In the genomic region with DNA sequence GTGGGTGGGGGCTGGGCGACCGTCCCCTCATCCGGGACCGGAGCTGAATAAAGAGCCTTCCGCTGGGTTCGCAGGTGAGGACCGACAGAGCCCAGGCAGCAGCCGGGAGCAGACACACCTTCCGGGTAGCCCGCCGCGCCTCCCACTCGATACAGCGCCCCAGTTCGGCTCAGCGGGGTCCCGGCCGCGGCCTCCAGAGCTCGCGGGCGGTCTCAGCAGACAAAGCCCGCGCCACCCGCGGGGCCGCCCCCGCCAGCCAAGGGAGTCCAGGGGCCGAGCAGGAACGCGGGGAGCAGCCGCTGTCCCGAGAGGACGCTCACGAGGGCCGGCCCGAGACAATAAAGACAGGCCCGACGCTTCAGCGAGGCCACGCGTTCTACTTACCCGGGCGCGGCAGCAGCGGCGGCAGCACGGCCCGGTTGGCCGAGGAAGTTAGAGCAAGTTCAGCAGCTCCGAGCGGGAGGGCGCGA, we compare ENCODE assay signal across 8 mouse cellular contexts. TPM values are rescaled to one million over a fixed set of nuclear protein-coding genes. Genes with fewer than 3 reads are reported as not detected.
DNase-seq lines count a peak whose midpoint lies in the region; ATAC-seq and TF ChIP-seq lines count a peak whose summit lies in the region.

Gene Tspan14, minus strand, starts transcription at position 416 of the 470 bp plus-strand sequence.

- no peak for DNase-seq in kidney, adult 8-10 months
- DNase-seq in MEL (ENCODE audit: low read depth, low spot score): no peak
- peak; percentile 36 for DNase-seq in hindbrain, embryonic 14.5 days (ENCODE audit: low spot score)
- peak; percentile 73 for DNase-seq in thymus, adult 2 months
- no peak for DNase-seq in cerebellum, postnatal 36 days

- peak within 1 kb of the TSS; percentile 79 for H3K4me2 ChIP-seq in kidney, embryonic 15.5 days
- peak within 1 kb of the TSS; percentile 78 for H3K4me2 ChIP-seq in forebrain, embryonic 15.5 days (replicated peaks)
- peak within 1 kb of the TSS; percentile 89 for H3K4me2 ChIP-seq in hindbrain, embryonic 14.5 days (replicated peaks)
- H3K4me2 ChIP-seq in liver, embryonic 15.5 days: peak within 1 kb of the TSS; percentile 97

- H3K4me3 ChIP-seq in kidney, embryonic 15.5 days (replicated peaks): peak within 1 kb of the TSS; percentile 87
- peak within 1 kb of the TSS; percentile 88 to 99 for H3K4me3 ChIP-seq in MEL (ENCODE audit: control insufficient read depth in 1 of 2, insufficient read depth in 1 of 2, low read depth in 2 of 2, low read length in 2 of 2)
- H3K4me3 ChIP-seq in forebrain, embryonic 15.5 days: peak within 1 kb of the TSS; percentile 99
- H3K4me3 ChIP-seq in hindbrain, embryonic 14.5 days (replicated peaks; ENCODE audit: low read length): peak within 1 kb of the TSS; percentile 93
- H3K4me3 ChIP-seq in liver, embryonic 15.5 days (replicated peaks): peak within 1 kb of the TSS; percentile 88
- peak within 1 kb of the TSS; percentile 98 for H3K4me3 ChIP-seq in thymus, adult 2 months (ENCODE audit: control insufficient read depth, insufficient read depth, low read length)

- no peak for TF ChIP-seq RAD21 in MEL (IDR thresholded peaks at IDR 0.05; ENCODE audit: low read depth, low read length)

- no peaks in the 10 kb centered on the region for H3K36me3 ChIP-seq in kidney, embryonic 15.5 days
- peaks cover 0 to 38% of the 10 kb centered on the region in 2 experiments; a peak in 2 of 4 replicates for H3K36me3 ChIP-seq in MEL (ENCODE audit: control insufficient read depth in 1 of 2, insufficient read depth in 2 of 2, low read length in 2 of 2)
- H3K36me3 ChIP-seq in forebrain, embryonic 15.5 days: no peaks in the 10 kb centered on the region
- H3K36me3 ChIP-seq in hindbrain, embryonic 14.5 days (replicated peaks; ENCODE audit: control insufficient read depth, insufficient read depth): no peaks in the 10 kb centered on the region
- H3K36me3 ChIP-seq in liver, embryonic 15.5 days (replicated peaks): no peaks in the 10 kb centered on the region
- H3K36me3 ChIP-seq in thymus, adult 2 months (ENCODE audit: control insufficient read depth, insufficient read depth, low read length): no peaks in the 10 kb centered on the region

- no peak for TF ChIP-seq EP300 in MEL (IDR thresholded peaks at IDR 0.05; ENCODE audit: low read depth in 1 of 2, low read length in 2 of 2)

- ATAC-seq in kidney, embryonic 15.5 days (replicated peaks; ENCODE audit: low FRiP score): peak; percentile 68; the same call in 1 of the 2 replicates
- ATAC-seq in forebrain, embryonic 15.5 days (replicated peaks): peak; percentile 72
- peak; percentile 56 for ATAC-seq in hindbrain, embryonic 14.5 days (ENCODE audit: low FRiP score)
- ATAC-seq in liver, embryonic 15.5 days (ENCODE audit: insufficient read depth): peak; percentile 51

- under 1% methylated on average over 54 of the region's 54 CpGs for WGBS in kidney, embryonic 15.5 days
- under 1% methylated on average over 52 of the region's 54 CpGs for WGBS in forebrain, embryonic 15.5 days
- 0% methylated on average over 40 of the region's 54 CpGs for WGBS in hindbrain, embryonic 14.5 days
- WGBS in liver, embryonic 15.5 days (ENCODE audit: insufficient replicate concordance): under 1% methylated on average over 54 of the region's 54 CpGs
- under 1% methylated on average over 52 of the region's 54 CpGs for WGBS in thymus, adult 2 months

- peak; percentile 43 to 68; a peak in 2 of 4 replicates for TF ChIP-seq POLR2A in MEL (IDR thresholded peaks at IDR 0.05; ENCODE audit: control insufficient read depth in 1 of 2, insufficient read depth in 1 of 2, low read depth in 1 of 2, low read length in 2 of 2, poor library complexity in 1 of 2)
- TF ChIP-seq POLR2A in thymus, adult 2 months (IDR thresholded peaks at IDR 0.05; ENCODE audit: control insufficient read depth, extremely low read depth, insufficient read depth, low read length, poor library complexity): peak; percentile 51

- TF ChIP-seq CTCF in MEL (IDR thresholded peaks at IDR 0.05 in 2 of 3, conservative IDR thresholded peaks at IDR 0.05 in 1 of 3; ENCODE audit: control insufficient read depth in 1 of 3, insufficient read depth in 1 of 3, low read depth in 2 of 3, low read length in 3 of 3, poor library complexity in 1 of 3, severe bottlenecking in 1 of 3): no peak
- TF ChIP-seq CTCF in thymus, adult 2 months (IDR thresholded peaks at IDR 0.05; ENCODE audit: borderline replicate concordance, control insufficient read depth, extremely low read depth, insufficient read depth, low read length, poor library complexity): no peak

- H3K4me1 ChIP-seq in kidney, embryonic 15.5 days: peaks cover 51% of the 10 kb centered on the region
- H3K4me1 ChIP-seq in MEL (ENCODE audit: control insufficient read depth in 1 of 2, insufficient read depth in 2 of 2, low read length in 2 of 2): peaks cover 7 to 36% of the 10 kb centered on the region in 2 experiments
- peaks cover 41% of the 10 kb centered on the region for H3K4me1 ChIP-seq in forebrain, embryonic 15.5 days
- H3K4me1 ChIP-seq in hindbrain, embryonic 14.5 days (replicated peaks; ENCODE audit: control insufficient read depth, insufficient read depth, low read length): peaks cover 29% of the 10 kb centered on the region
- H3K4me1 ChIP-seq in liver, embryonic 15.5 days (replicated peaks): peaks cover 64% of the 10 kb centered on the region
- H3K4me1 ChIP-seq in thymus, adult 2 months (replicated peaks; ENCODE audit: control insufficient read depth, insufficient read depth, low read length): peaks cover 35% of the 10 kb centered on the region

- H3K9ac ChIP-seq in kidney, embryonic 15.5 days: peak within 1 kb of the TSS; percentile 93
- peak within 1 kb of the TSS; percentile 96 for H3K9ac ChIP-seq in MEL (ENCODE audit: control insufficient read depth, low read depth, low read length, poor library complexity, severe bottlenecking)
- peak within 1 kb of the TSS; percentile 95 for H3K9ac ChIP-seq in forebrain, embryonic 15.5 days (replicated peaks)
- H3K9ac ChIP-seq in hindbrain, embryonic 14.5 days: peak within 1 kb of the TSS; percentile 85
- H3K9ac ChIP-seq in liver, embryonic 15.5 days: peak within 1 kb of the TSS; percentile 92

- peak within 1 kb of the TSS; percentile 95 for H3K27ac ChIP-seq in kidney, embryonic 15.5 days
- H3K27ac ChIP-seq in MEL (ENCODE audit: control insufficient read depth, low read depth, low read length): peak within 1 kb of the TSS; percentile 68
- H3K27ac ChIP-seq in forebrain, embryonic 15.5 days (replicated peaks): peak within 1 kb of the TSS; percentile 87
- H3K27ac ChIP-seq in hindbrain, embryonic 14.5 days: peak within 1 kb of the TSS; percentile 77
- H3K27ac ChIP-seq in liver, embryonic 15.5 days (replicated peaks): peak within 1 kb of the TSS; percentile 95
- peak within 1 kb of the TSS; percentile 36 for H3K27ac ChIP-seq in thymus, adult 2 months (ENCODE audit: control insufficient read depth, insufficient read depth, low read length)

- H3K79me2 ChIP-seq in MEL (ENCODE audit: control insufficient read depth, insufficient read depth, low read length, poor library complexity): peaks cover 21% of the 10 kb centered on the region

- H3K9me3 ChIP-seq in kidney, embryonic 15.5 days (replicated peaks): no peaks in the 10 kb centered on the region
- no peaks in the 10 kb centered on the region for H3K9me3 ChIP-seq in MEL (replicated peaks; ENCODE audit: insufficient read depth, low read length)
- H3K9me3 ChIP-seq in forebrain, embryonic 15.5 days: no peaks in the 10 kb centered on the region
- no peaks in the 10 kb centered on the region for H3K9me3 ChIP-seq in hindbrain, embryonic 14.5 days (ENCODE audit: control insufficient read depth, low read length)
- no peaks in the 10 kb centered on the region for H3K9me3 ChIP-seq in liver, embryonic 15.5 days (replicated peaks)

- H3K27me3 ChIP-seq in kidney, embryonic 15.5 days: no peaks in the 10 kb centered on the region
- no peaks in the 10 kb centered on the region for H3K27me3 ChIP-seq in MEL (ENCODE audit: control insufficient read depth in 1 of 2, insufficient read depth in 2 of 2, low read length in 2 of 2)
- H3K27me3 ChIP-seq in forebrain, embryonic 15.5 days: peaks cover 3% of the 10 kb centered on the region; the same call in 1 of the 2 replicates
- no peaks in the 10 kb centered on the region for H3K27me3 ChIP-seq in hindbrain, embryonic 14.5 days (ENCODE audit: control insufficient read depth, insufficient read depth, low read length)
- peaks cover 5% of the 10 kb centered on the region for H3K27me3 ChIP-seq in liver, embryonic 15.5 days
- H3K27me3 ChIP-seq in thymus, adult 2 months (ENCODE audit: control insufficient read depth, insufficient read depth, low read length): no peaks in the 10 kb centered on the region

TF ChIP-seq in MEL, 35 proteins besides CTCF, POLR2A, EP300 and RAD21:
- TF ChIP-seq TBP (IDR thresholded peaks at IDR 0.05; ENCODE audit: low read depth, low read length): no peak
- no peak for TF ChIP-seq GABPA (IDR thresholded peaks at IDR 0.05; ENCODE audit: low read depth, low read length)
- TF ChIP-seq NELFE (IDR thresholded peaks at IDR 0.05; ENCODE audit: low read depth, low read length): peak; percentile 56
- no peak for TF ChIP-seq BHLHE40 (IDR thresholded peaks at IDR 0.05; ENCODE audit: borderline replicate concordance, low read depth, low read length)
- no peak; the same call in 1 of the 2 replicates for TF ChIP-seq MXI1 (IDR thresholded peaks at IDR 0.05; ENCODE audit: low read depth, low read length)
- 0 out of 2 replicates have a peak, but pooled peaks have one; percentile 49 for TF ChIP-seq UBTF (IDR thresholded peaks at IDR 0.05; ENCODE audit: borderline replicate concordance, insufficient read depth, low read depth, low read length)
- TF ChIP-seq GATA1 (IDR thresholded peaks at IDR 0.05; ENCODE audit: low read depth, low read length): no peak

RNA-seq across cellular contexts. Expression of gene Tspan14, which starts in this region (rescaled TPM):
- polyA plus RNA-seq in kidney, embryonic 15.5 days (2015; fragmentation: Nextera tagmentation; extraction: Ambion mirVana): 109 and 112 TPM in 2 replicates
- 16.7 and 24.8 TPM in 2 replicates for total RNA-seq in MEL (2012; rRNA removed)
- 10 to 100 TPM in 1 of 2 experiments, not detected in 1; 29.9 TPM for polyA plus RNA-seq in MEL (2012; ENCODE audit: insufficient read depth in 1 of 2, insufficient read length in 2 of 2, low read depth in 1 of 2, low replicate concordance in 2 of 2, missing spikeins in 1 of 2)
- 97.5 and 98.3 TPM in 2 replicates for polyA plus RNA-seq in forebrain, embryonic 15.5 days (2015; fragmentation: Nextera tagmentation; extraction: Ambion mirVana)
- 65.6 and 70.1 TPM in 2 replicates for polyA plus RNA-seq in hindbrain, embryonic 14.5 days (2014; fragmentation: Nextera tagmentation; extraction: Ambion mirVana)
- 28.8 and 34.6 TPM in 2 replicates for polyA plus RNA-seq in liver, embryonic 15.5 days (2015; fragmentation: Nextera tagmentation; extraction: Ambion mirVana)
- polyA plus RNA-seq in thymus, adult 2 months (2012; rRNA removed): 86.4 and 87.4 TPM in 2 replicates

Comparison
In these comparisons a context has a peak if more than half of its experiments do, and no peak if none do; other contexts are left out.
1. H3K27ac ChIP-seq: peak in every context shown above with its lines; median percentile 95 in kidney, embryonic 15.5 days; 95 in liver, embryonic 15.5 days; 87 in forebrain, embryonic 15.5 days; 77 in hindbrain, embryonic 14.5 days; 68 in MEL; 36 in thymus, adult 2 months.
2. DNase-seq: peak in hindbrain, embryonic 14.5 days (single experiment) and thymus, adult 2 months (single experiment); none in kidney, adult 8-10 months (0 of 2), MEL (single experiment) and cerebellum, postnatal 36 days (0 of 2).
3. Peak in every context shown above with its lines, with median percentiles within 50 percentile points of each other: ATAC-seq, H3K4me2 ChIP-seq, H3K4me3 ChIP-seq and H3K9ac ChIP-seq.